Mouse (Mus musculus): ENCODE measurements around the gene Cldn5.

Gene Cldn5

DNA sequence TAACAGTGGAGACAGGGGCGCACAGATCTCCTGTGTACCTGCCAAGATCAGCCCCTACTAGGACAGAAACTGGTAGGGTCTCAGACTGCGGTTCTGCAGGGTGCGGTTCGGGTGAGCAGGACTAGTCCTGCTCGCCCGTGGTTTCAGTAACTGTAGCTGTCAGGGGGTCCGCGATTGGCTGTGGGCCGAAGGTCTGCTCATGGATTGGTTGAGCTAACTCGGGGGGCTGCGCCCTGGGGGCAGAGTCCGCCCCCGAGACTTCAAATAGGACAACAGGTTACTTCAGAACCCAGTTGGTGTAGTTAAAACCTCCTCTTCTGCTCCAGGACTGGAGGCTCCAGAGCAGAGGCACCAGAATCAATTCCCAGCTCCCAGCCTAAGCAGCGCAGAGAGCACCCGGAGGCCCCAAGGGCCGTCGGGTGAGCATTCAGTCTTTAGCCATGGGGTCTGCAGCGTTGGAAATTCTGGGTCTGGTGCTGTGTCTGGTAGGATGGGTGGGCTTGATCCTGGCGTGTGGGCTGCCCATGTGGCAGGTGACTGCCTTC, at the start of gene Cldn5:
Gene Cldn5 (plus strand): TSS at position 292 of the 545 bp plus-strand sequence.
- DNase-seq (ENCODE audit: low spot score in 2 of 2) = no peak

DNA sequence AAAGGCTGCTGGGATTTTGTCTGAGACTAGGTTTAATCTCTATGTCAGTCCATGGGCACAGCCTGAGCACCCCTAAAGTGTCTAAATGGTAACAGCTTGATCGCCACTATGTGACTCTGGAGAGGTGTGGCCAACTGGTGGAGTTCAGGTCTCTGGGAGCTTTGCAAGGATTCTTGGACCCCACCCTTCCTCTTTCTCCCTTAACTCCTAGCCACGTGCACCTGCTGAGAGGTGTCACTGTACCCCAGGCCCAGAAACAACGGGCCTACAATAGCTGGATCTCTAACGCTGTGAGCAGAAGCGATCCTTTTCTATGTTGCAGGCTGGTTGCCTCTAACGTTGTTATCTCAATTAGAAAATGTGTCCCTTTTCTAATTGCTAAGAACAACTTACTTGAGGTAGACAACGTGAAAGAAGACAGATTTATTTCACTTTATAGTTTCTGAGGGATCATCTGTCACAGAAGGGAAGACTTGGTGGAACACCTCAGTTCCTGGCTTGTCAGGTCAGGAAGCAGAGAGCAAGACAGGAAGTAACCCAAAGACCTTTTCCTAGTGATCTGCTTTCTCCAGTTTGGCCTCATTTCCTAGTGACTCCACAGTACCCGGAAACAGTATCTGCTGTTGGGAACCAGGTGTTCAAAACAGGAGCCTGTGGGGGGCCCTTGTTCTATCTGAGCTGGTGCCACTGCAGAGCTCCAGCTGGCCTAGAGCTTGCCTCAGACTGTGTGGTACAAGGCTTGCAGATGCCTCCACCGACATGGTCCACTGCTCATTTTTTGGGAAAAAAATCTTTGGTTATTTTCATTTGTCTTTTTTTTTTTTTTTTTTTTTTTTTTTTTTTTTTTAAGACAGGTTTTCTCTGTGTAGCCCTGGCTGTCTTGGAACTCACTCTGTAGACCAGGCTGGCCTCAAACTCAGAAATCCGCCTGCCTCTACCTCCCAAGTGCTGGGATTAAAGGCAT, 48.8 kb upstream of the Cldn5 start:
- DNase-seq (ENCODE audit: low spot score in 2 of 2) = no peak

DNA sequence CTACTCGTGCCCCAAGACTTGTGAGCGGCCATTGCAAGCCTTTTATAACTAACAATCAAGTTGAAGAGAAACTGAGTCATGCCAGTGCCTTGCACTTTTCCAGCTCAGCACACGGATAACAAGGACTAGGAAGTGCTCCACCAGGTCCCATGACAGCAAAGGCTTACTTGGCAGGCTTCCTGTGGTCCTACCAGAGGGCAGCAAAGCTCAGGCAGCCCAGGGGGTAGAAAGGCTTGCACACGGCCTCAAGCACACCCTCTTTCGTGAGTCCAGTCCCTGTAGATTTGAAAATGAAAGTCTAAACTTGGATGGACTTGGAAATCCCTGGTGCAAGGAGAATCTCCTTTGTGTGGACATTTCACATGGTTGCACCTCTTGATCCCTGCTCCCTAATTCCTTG, 47.5 kb upstream of the Cldn5 start:
- no peak for DNase-seq (ENCODE audit: low spot score in 2 of 2)

DNA sequence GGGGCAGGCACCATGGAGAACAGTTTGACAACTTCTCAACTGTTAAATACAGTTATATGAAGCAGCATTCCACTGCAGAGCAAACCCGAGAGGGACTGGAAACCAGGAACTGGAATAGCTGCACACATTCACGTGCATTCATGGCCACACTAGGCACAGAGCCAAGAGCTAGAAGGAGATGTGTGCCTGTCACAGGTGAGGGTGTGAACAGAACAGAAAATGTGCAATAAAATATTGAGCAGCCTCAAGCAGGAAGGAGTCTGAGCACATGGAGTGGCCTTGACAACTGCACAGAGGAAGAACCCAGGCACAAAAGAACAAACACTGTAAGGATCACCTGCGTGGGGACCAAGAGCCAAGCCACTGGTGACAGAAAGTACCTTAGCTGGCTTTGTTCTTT, 46.0 kb upstream of the Cldn5 start:
- no peak for DNase-seq (ENCODE audit: low spot score in 2 of 2)

DNA sequence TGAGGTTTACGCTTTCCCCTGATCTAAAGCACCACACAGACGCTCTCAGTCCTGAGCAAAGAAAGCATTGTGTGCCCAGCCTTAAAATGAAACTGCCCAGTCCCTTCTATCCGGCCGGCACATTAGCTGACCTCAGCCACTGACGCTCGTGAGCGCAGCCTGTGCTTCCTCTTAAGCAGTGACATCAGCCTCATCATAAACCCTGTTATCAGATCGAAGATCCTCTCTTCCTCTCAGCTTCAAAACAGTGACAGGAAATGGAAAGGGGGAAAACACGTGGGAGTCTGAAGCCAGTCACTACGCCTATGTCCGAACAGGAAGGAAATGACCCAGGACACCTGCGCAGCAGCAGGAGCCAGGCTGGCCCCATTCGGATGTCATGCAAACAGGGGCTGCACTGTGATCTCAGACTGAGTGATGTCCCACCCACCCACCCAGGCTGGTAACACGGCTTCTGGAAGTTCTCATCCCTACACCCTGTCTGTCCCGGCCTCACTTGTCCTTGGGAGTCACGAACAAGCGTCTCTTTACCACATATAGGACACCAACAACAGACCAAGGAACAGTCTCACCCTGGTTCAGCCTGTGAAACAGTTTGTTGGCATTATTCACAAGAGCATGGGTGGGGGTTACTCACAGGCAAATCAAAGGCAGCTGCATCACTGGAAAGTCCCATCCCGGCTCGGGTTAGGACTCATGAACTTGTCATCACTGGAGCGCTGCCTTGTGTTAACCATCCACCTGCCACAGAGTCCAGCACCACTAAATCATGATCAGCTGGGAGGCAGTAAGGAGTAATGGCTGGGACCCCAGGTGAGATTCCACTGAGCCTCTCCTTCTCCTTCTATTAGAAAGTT, 43.3 kb upstream of the Cldn5 start:
- DNase-seq (ENCODE audit: low spot score in 2 of 2) = no peak

DNA sequence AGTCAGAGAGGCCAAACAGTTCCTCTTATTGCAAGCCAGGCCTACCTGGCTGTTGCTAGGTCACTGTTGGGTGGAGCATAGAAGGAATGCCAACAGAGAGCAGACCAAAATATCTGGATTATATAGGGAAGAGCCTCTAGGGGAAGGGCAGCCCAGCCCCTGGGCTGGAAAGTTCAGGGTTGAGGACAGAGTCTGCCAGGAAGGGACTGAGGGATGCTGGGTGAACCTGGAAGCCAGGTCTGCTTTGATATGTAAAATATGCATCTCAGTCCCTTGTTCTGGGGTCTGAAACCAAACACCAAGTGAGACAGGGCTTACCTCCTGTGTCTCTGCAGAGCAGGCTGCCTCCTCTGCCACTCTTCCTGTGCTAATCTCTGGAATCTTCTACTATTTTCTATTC, 38.3 kb upstream of the Cldn5 start:
- DNase-seq (ENCODE audit: low spot score in 2 of 2) = no peak

DNA sequence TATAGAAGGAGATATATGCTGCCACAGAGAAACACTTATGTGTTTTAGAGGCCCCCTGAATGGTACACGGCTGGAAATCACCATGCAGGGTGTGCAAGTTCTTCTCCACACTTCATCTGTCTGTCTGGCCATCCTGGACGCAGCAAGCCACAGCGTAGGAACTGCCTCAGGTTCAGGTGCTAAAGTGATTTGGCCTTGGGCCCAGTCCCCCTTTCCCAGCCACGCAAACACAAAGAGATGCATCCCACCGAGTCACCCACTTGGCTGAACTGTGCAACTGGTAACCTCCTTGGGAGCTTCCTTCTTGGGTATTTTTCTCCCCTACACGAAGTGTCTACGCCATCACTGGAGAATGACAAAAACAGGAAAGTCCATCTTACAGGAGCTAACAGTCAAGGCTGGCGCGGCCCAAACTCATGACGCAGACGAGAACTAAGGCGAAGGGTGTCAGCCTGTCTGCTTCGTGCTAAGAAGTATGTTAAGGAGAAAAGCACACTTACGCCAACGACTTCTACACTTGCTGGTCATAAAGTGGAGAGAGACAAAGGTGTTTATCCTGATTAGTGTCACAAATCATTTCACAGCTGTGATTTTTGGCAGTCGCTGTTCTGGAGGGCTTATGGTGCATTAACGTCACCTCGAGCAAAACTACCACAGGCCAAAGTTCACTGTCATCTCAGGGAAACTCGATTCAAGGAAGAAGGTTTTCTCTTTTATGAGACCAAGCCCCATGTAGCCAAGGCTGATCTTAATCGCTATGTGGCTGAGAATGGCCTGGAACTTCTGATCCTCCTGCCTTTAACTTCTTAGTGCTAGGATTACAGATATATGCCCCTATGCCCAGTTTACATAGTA, 30.2 kb upstream of the Cldn5 start:
- no peak for DNase-seq (ENCODE audit: low spot score in 2 of 2)

DNA sequence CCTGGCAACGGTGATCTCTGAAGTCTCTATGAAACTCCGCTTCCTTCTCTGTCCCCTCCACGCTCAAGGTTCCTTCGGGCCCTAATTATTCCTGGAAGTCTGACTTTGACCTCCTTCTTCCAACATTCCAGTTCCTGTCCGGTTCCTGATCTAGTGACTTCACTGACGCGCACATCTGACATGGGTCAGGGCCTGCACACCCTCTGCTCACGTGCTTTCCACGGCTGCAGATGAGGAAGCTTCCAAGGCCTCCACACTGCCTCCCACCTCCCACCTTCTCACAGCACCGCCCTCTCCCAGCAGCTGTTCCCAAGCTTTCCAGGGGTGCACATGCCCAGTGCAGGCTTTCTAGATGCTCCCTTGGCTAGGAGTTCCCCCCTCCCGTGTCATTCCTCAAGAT, 25.5 kb upstream of the Cldn5 start:
- no peak for DNase-seq (ENCODE audit: low spot score in 2 of 2)

DNA sequence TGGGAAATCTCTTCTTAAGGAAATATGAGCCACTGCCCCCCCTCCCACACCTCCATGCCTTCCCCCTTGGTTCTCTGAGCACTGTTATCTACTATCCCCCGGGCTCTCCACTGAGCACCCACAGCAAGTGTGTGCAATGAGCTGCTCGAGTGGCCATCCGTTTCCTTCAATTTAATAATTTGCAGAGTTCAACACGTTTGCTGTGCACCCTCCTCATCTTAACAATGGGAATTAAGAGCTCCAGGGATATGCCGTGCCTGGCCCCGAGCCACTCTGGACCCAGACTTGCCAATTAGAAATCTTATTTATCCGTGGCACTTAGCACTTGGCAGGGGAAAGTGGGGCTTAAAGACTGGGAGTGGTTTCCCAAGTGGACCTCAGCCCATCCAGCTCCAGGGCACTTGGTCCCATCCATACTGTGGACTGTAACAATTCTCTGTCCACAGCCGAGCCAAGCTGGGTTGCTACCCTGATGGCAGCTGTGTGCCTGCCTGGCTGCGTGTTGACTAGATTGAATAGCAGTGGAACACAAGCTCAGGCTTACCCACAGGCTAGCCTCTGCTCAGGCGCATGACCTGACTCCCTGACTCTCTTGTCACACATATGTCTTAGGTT, 24.7 kb upstream of the Cldn5 start:
- no peak for DNase-seq (ENCODE audit: low spot score in 2 of 2)

DNA sequence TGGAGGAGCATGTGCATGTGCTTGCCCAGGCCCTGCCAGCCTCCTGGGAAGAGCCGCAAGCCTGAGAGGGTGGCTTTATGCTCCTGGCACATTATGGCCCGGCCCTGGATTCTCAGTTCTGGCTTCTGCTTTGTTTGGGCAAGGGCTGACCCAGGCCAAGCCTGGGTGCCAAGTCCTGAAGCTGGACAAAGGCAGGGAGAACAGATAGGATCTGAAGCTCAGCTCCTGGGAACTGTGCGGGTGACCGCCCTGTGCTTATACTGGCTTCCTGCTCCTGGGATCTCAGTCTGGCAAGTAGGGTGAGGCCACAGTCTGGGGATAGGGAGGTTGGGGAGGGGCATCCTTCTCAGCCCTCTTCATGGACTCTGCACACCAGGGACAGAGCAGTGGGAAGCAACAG, 14.9 kb upstream of the Cldn5 start:
- no peak for DNase-seq (ENCODE audit: low spot score in 2 of 2)

DNA sequence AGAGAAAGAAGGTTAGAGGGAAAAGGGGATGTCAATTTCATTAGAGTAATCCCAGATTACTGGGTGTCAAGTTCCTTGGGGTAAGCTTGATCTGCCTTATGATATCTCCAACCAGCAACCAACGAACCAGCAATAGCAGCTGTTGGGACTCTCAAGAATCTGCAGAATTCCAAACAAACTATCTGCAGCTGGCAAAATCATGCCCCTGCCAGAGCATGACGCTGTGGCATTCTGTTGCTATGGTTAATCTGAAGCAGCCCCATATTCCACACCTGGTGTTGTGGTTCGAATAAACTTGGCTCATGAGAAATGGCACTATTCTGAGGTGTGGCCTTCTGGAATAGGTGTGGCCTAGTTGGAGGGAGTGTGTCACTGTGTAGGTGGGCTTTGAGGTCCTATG, 13.7 kb upstream of the Cldn5 start:
- DNase-seq (ENCODE audit: low spot score in 2 of 2) = no peak

DNA sequence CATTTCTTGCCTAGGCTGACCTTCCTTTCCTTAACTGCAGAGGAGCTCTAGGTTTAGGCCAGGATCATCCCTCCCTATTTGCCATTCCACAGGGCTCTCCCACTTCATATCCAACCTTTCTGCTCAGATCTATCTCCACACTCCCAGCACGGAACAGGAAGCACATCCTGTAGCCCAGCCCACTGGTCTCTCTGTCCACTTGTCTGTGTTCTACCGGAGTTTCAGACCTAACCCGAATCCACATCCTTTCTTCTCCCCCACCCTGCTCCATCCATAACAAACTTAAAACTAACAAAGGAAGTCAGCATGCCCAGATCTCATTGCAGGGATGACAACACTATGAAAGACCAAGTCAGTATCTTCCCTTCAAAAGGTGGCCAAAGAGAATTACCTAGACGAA, 10.3 kb upstream of the Cldn5 start:
- no peak for DNase-seq (ENCODE audit: low spot score in 2 of 2)

DNA sequence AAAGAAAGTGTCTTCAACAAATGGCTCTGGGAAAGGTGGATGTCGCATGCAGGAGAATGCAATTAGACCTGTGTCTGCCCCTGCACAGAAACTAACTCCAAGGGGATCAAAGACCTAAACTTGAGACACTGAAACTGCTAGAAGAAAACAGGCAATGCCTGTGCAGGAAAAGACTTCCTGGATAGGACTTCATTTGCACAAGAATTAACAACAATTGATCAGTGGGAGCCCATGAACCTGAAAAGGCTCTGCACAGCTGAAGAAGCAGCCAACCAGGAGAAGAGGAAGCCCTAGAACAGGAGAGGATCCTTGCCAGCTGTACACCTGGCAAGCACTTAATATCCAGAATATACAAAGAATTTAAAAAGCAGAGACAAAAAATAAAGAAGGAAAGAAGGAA, 7.1 kb upstream of the Cldn5 start:
- no peak for DNase-seq (ENCODE audit: low spot score in 2 of 2)

DNA sequence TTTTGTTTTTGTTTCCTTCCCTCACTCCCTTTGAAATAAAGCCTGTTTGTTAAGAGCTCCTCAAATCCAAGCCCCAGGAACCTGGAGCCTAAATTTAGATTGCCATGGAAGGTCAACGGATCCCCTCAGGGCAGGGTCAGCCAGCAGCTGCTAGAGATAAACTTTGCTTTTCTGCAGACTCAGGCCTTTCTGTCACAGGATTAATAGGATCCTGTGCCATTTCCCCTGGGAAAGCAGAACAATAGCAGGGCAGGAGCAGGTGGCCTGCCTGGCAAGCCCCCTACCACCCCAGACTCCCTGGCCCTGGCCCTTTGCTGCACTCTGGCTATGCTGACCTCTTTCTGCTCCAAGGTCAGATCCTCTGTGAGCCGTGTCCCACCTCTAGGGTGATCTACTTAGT, 2.7 kb upstream of the Cldn5 start:
- no peak for DNase-seq (ENCODE audit: low spot score in 2 of 2)

DNA sequence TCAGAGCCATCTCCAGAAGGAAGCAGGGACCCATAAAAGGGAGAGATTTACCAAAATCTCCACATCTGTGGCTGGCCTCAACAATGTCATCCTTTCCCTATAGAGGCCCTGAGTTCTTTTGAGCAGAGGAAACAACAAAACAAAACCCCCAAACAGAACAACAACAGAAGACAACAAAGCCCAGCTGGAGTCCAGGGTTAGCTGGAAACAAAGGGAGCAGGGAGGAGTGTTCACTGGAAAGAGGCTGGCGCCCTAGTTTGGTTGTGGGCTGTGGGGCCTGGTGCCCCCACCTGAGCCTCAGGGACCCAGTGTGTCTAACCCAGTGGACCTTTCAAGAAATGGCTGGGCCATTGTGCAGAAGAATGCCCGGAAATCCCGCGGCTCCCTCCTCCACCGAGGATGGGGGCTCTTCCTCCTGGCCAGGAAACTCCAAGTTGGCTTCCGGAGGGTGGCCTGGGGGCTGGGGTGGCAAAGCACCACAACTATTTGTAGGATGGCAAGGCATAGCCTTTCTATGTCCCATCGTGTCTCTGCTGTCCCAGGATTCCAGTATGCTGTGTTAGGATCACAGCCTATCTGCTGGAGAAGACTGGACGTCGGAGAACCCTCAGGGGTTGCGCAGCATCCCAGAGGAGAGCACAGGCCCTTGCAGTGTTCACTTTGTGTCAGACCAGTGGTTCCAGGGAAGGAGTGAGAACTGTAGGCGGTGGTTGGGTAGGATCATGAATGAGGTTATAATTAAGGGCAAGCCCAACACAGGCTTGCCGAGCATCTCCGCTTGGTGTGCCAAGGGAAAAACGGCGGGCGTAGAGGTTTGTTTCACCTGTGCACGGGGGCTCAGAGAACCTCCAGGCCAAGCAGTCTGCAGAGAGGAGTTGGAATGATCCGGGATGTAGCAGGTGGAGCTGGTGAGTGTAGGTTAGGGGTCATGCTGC, 759 bp upstream of the Cldn5 start:
- DNase-seq (ENCODE audit: low spot score in 2 of 2) = no peak

DNA sequence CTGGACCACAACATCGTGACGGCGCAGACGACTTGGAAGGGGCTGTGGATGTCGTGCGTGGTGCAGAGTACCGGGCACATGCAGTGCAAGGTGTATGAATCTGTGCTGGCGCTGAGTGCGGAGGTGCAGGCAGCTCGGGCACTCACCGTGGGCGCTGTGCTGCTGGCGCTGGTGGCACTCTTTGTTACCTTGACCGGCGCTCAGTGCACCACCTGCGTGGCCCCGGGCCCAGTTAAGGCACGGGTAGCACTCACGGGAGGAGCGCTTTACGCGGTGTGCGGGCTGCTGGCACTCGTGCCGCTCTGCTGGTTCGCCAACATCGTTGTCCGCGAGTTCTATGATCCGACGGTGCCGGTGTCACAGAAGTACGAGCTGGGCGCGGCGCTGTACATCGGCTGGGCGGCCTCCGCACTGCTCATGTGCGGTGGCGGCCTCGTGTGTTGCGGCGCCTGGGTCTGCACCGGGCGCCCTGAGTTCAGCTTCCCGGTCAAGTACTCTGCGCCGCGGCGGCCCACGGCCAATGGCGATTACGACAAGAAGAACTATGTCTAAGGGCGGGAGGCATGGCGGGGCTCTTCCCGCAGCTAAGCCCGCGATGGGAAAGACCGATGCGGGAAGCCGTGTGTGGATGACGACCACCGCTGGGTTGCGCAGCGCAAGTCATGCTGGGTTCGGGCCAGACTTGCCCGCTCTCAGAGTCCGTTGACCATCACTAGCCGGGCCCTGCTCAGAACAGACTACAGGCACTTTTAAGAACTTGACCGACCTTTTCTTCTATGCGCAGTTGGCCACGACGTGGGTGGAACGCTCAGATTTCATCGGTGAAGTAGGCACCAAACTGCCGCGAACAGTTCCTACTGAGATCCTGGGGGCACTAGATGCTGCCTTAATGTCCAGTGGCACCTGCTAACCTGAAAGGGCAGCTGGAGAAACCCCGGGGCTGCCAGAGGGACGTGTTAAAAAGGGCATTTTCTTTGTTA, 744 bp downstream of the Cldn5 start:
- DNase-seq (ENCODE audit: low spot score in 2 of 2) = no peak

DNA sequence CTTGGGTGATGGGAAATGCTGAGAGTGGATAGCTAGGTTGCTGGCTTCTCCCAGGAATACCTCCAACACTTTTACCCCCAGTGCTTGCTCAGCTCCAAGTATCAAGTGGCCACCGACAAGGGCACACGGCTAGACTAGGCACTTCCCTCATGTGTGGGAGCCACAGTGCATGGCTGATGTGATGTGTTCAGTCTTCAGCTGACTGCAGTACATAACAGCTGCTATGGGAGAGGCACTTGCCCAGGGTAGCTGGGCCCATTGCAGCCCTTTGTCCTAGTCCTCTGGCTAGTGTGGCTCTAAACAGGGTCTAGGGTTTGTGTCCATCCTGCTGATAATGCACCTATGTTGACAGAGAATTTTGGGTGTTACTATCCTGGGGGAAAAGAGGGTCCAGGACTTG, 1.8 kb downstream of the Cldn5 start:
- DNase-seq (ENCODE audit: low spot score in 2 of 2) = no peak

DNA sequence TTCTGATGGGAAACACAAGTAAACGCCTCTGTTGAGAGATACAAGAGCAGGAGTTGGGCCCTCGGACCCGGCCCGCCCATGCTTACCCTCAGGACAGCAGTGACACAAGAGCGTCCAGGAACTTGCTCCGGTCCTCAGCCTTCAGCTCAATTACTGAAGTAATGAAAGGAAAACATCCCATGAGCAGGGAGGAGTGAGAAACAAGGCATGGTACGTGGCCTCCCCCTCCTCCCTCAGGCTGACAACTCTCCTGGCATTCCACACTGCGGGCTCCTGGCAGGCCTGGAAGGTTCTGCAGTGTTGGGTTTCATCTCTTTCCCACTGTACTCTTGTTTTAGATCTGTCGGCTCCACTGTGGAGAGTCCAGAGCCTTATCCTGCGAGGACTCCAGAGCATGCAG, 5.2 kb downstream of the Cldn5 start:
- no peak for DNase-seq (ENCODE audit: low spot score in 2 of 2)

DNA sequence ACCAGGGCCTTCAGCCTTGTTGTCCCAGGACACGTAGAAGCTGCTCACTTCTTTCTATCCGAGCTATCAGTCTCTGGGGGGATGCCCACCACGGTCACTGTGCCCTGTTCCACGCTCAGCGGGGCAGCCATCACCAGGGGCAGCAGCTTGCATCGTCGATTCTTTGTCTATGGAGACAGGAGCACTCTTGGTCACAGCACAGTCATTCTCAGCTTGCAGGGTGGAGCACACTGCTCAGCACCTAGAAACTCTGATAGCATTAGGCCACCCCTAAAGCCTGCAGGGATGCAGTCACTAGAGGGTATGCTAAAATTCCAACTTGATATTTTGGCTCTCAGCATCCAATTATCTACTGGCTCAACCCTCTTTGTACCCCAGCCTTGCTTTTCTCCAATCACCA, 8.4 kb downstream of the Cldn5 start:
- DNase-seq (ENCODE audit: low spot score in 2 of 2) = no peak

All from cerebellum, postnatal 4 days (tissue).